Mouse (Mus musculus) stomach, postnatal 0 days (tissue): ENCODE measurements at regions not wholly inside any gene's neighbourhood (a gene's known extent, or its start where the extent isn't known, plus 50 kb on each side); places are given as distances from the start of the nearest gene placed in this dataset.

Source experiments
- ATAC-seq: fragments of 200-750 bp; cut with Nextera tagmentation; 2 replicates; pipeline ENCODE4 v1.8.0; 2017; ENCODE audit not compliant: low FRiP score, low TSS enrichment
- DNase-seq: peaks from one replicate; pipeline ENCODE4 v3.0.0-alpha.2; 2016; ENCODE audit warnings: low spot score
- H3K27ac ChIP-seq: fragments of 300-500 bp; sonication (generic); replicated peaks from 2 replicates; pipeline ENCODE4 v1.5.1; 2014; ENCODE audit warnings: mild to moderate bottlenecking, control low read depth
- H3K27me3 ChIP-seq: fragments of 300-500 bp; sonication (generic); 2 replicates; pipeline ENCODE4 v1.6.1; 2014; ENCODE audit warnings: low read length; ENCODE audit not compliant: control insufficient read depth, insufficient read depth
- H3K36me3 ChIP-seq: fragments of 300-500 bp; sonication (generic); 2 replicates; pipeline ENCODE4 v1.6.1; 2014; ENCODE audit warnings: low read length, mixed read lengths; ENCODE audit not compliant: control insufficient read depth, insufficient read depth
- H3K4me1 ChIP-seq: fragments of 300-500 bp; sonication (generic); replicated peaks from 2 replicates; pipeline ENCODE4 v1.6.1; 2014; ENCODE audit warnings: antibody characterized with exemption; ENCODE audit not compliant: control insufficient read depth, insufficient read depth
- H3K4me2 ChIP-seq: fragments of 300-500 bp; sonication (generic); replicated peaks from 2 replicates; pipeline ENCODE4 v1.6.1; 2014; ENCODE audit warnings: low read depth, mild to moderate bottlenecking, control low read depth, moderate library complexity
- H3K4me3 ChIP-seq: fragments of 300-500 bp; sonication (generic); 2 replicates; pipeline ENCODE4 v1.5.1; 2014; ENCODE audit warnings: low read depth, low read length, control low read depth
- H3K9ac ChIP-seq: fragments of 300-500 bp; sonication (generic); 2 replicates; pipeline ENCODE4 v1.6.1; 2014; ENCODE audit warnings: mild to moderate bottlenecking, low read length, control low read depth, mixed read lengths
- H3K9me3 ChIP-seq: fragments of 300-500 bp; sonication (generic); 2 replicates; pipeline ENCODE4 v1.6.1; 2016; ENCODE audit warnings: low read length; ENCODE audit not compliant: control insufficient read depth
- CTCF ChIP-seq: IDR thresholded peaks from 2 replicates; pipeline ENCODE4 v1.5.1; 2016; ENCODE audit warnings: antibody characterized with exemption, low read depth, mild to moderate bottlenecking, moderate library complexity
- EP300 ChIP-seq: optimal IDR thresholded peaks from 2 replicates; pipeline ENCODE3; 2016; ENCODE audit warnings: antibody characterized with exemption
- WGBS: fragments of 180-500 bp; shearing (Covaris S2); extraction: QIAGEN DNeasy Blood & Tissue Kit; methylation state at CpG from one replicate; pipeline ENCODE4 v1.1.7; 2014; 5-methylcytosine and 5-hydroxymethylcytosine counted together

DNA sequence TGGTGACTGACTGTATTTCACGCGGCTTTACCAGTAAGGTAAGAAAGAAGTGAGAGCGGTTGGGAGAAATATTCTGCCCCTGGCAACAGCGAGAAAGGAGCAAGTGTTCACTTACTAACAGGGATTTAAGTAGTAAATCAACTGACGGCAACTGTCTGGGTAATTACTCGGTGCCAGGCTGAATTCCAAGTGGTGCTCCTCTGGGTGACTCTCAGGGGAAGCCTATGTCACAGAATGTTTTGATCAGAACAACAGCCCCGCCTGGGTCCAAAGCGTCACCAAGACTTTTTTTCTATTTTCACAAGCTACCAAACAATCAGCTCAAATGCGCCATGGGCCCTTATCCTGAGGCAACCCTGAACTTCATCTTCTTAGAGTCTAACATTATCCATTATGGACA lies 100.4 kb upstream of the Rmdn2 start:
- no peak for ATAC-seq
- 73% methylated on average over 9 of the region's 9 CpGs for WGBS

DNA sequence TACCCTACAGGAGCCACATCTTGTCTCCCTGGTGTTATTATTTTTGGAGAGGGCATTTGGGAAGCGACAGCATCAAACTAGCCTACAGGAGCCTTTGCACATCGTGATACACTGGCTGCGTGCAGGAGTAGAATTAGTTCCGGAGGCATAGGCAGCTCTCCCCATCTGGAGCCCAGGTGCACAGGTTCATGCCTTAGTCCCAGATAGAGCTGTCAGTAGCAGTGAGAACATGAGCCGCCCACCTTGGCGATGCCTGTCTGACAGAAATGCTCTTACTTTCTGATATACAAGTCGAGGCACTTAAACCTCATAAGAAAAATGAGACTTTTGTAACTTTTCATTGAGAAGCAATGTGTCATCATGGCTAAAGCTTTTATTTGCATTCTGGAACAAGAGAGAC lies 97.6 kb upstream of the Rmdn2 start:
- TF ChIP-seq CTCF, result no peak
- no peak for TF ChIP-seq EP300
- 62% methylated on average over 7 of the region's 7 CpGs for WGBS
- Histone ChIP-seq H3K4me3 (no peak overlapping the region), H3K9ac (no peak overlapping the region), H3K9me3 (no peaks in the 10 kb centered on the region), H3K4me1 (no peaks in the 10 kb centered on the region), H3K27ac (no peak overlapping the region), H3K4me2 (no peak overlapping the region), H3K36me3 (no peaks in the 10 kb centered on the region), H3K27me3 (no peaks in the 10 kb centered on the region)
- DNase-seq (no peak), ATAC-seq (no peak)

More for the DNA sequence above, 100.4 kb upstream of the Rmdn2 start:
- Histone ChIP-seq H3K36me3 (no peaks in the 10 kb centered on the region), H3K4me2 (no peak overlapping the region), H3K4me3 (no peak overlapping the region), H3K9me3 (no peaks in the 10 kb centered on the region), H3K4me1 (no peaks in the 10 kb centered on the region), H3K27ac (no peak overlapping the region), H3K9ac (no peak overlapping the region), H3K27me3 (no peaks in the 10 kb centered on the region)
- no peak for TF ChIP-seq EP300
- TF ChIP-seq CTCF, result no peak
- no peak for DNase-seq

DNA sequence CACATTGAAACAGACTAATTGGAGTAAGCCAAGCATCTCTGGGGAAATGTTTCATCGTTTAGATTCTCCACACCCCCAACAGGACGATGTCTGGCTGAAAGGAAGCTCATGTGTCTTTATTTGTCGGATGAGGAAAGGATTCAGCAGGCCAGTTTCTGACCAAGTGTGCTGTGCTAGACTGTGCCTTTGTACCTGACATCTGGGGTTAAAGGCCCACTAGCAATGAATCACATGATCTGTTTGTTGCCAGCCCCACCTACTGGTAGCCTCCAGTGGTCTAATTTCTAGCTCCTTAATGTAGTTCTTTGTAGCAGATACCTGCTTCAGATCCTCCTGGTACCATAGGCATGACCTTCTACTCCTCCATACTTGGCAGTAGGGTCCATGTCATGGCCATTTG lies 93.5 kb upstream of the Rmdn2 start:
- DNase-seq, result peak; percentile 34

DNA sequence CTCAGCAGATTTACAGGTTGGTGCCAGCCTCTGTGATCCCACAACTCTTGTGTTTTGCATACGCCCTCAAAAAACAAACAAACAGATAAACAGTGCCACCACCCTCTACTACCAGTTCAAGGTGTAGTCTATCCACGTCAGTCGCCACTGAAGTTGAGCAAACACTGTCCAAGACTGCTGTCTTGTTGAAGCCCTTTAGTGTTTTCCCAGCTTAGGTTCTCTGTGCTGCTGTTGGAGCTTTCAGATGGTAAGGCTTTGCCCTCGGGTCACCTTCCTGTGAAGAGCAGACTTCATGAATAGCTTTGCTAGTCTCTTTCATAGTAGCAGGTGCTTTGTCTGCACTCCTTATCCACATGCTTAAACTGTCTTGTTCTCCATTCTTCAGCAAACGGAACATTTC lies 93.0 kb upstream of the Rmdn2 start:
- DNase-seq, result no peak
- no peak for ATAC-seq

More for the DNA sequence above, 93.5 kb upstream of the Rmdn2 start:
- H3K4me3 ChIP-seq, result no peak overlapping the region
- H3K9ac ChIP-seq, result no peak overlapping the region
- 55% methylated on average over 3 of the region's 3 CpGs for WGBS
- H3K27me3 ChIP-seq, result no peaks in the 10 kb centered on the region
- no peak overlapping the region for H3K4me2 ChIP-seq
- H3K36me3 ChIP-seq, result no peaks in the 10 kb centered on the region
- no peaks in the 10 kb centered on the region for H3K9me3 ChIP-seq
- H3K27ac ChIP-seq, result no peak overlapping the region
- ATAC-seq, result no peak
- no peaks in the 10 kb centered on the region for H3K4me1 ChIP-seq
- TF ChIP-seq CTCF (peak; percentile 71), EP300 (no peak)

DNA sequence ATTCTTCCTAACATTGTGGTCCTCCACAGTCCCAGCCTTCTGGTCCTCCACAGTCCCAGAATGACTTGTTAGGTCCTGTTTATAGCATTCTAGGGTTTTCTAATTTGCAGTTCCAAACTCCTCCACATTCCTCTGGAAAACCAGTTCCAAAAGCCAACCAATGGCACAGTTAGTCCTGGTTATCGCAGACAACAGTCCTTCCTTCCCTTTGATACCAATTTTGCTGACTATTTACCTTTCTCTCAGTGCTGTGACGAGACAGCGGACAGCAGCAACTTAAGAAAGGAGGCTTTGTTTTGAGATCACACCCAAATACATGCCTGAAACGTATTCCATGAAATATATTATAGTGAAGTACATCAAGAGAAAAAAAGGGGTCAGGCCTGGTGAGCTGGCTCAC lies 92.3 kb upstream of the Rmdn2 start:
- no peak overlapping the region for H3K27ac ChIP-seq
- no peaks in the 10 kb centered on the region for H3K36me3 ChIP-seq
- H3K4me1 ChIP-seq, result no peaks in the 10 kb centered on the region
- no peak overlapping the region for H3K9ac ChIP-seq
- H3K9me3 ChIP-seq, result no peaks in the 10 kb centered on the region
- no peaks in the 10 kb centered on the region for H3K27me3 ChIP-seq
- WGBS, result 68% methylated on average over 4 of the region's 4 CpGs
- no peak overlapping the region for H3K4me3 ChIP-seq
- TF ChIP-seq CTCF (no peak), EP300 (no peak)
- no peak overlapping the region for H3K4me2 ChIP-seq
- no peak for ATAC-seq
- DNase-seq, result no peak

More for the DNA sequence above, 93.0 kb upstream of the Rmdn2 start:
- Histone ChIP-seq H3K4me1 (no peaks in the 10 kb centered on the region), H3K4me3 (no peak overlapping the region), H3K27me3 (no peaks in the 10 kb centered on the region), H3K4me2 (no peak overlapping the region), H3K9me3 (no peaks in the 10 kb centered on the region), H3K9ac (no peak overlapping the region), H3K27ac (no peak overlapping the region), H3K36me3 (no peaks in the 10 kb centered on the region)
- 74% methylated on average over 5 of the region's 5 CpGs for WGBS
- TF ChIP-seq EP300 (no peak), CTCF (no peak)

DNA sequence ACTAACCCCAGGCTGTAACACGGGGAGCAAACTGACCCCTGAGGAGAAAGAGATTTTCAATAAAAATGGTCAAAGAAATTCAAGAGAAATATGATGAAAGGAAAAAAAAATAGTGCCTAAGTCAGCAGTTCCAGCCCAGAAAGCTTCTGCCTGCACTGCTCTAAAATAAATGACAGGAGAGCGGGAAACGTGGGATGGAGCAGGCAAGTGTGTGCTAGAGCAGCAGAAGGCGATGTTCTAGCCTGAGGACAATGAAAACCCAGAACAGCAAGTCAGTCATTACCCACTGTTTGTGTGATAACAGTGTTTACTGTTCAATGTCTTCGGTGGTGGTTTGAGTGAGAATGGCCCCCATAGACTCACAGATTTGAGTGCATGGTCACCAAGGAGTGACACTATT lies 91.4 kb upstream of the Rmdn2 start:
- Histone ChIP-seq H3K27me3 (no peaks in the 10 kb centered on the region), H3K36me3 (no peaks in the 10 kb centered on the region), H3K4me3 (no peak overlapping the region), H3K27ac (no peak overlapping the region), H3K9ac (no peak overlapping the region), H3K9me3 (no peaks in the 10 kb centered on the region), H3K4me2 (no peak overlapping the region), H3K4me1 (no peaks in the 10 kb centered on the region)
- 79% methylated on average over 5 of the region's 5 CpGs for WGBS
- TF ChIP-seq CTCF (no peak), EP300 (no peak)
- DNase-seq (no peak), ATAC-seq (no peak)
